8 mouse cellular contexts compared by ENCODE assay signal in the genomic region with DNA sequence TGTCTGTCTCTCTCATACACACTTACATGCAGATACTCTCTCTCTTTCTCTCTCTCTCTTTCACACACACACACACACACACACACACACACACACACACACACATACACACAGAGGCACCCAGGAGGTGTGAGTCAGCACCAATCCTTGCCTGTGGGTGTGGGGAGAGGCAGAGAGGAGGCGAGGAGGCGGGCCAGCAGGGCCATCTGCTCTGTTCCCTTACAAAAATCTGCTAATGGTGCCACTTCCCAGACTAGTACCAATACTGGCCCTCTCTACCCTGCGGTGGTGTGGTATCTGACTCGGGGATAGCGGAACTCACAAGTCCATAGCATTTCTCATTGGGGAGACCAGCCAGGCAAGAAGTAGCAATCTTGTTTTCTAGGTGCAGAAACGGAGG. TPM values are rescaled to one million over a fixed set of nuclear protein-coding genes. Genes with fewer than 3 reads are reported as not detected.
A peak's percentile ranks its signal among the peaks of the same experiment; 100 is the strongest.
DNase-seq lines count a peak whose midpoint lies in the region; ATAC-seq lines count a peak whose summit lies in the region.

No protein-coding gene starts in this region.

- H3K36me3 ChIP-seq in kidney, embryonic 15.5 days = no peaks in the 10 kb centered on the region
- no peaks in the 10 kb centered on the region for H3K36me3 ChIP-seq in embryonic facial prominence, embryonic 13.5 days
- H3K36me3 ChIP-seq in heart, embryonic 11.5 days (ENCODE audit: control insufficient read depth, insufficient read depth, low read length) = no peaks in the 10 kb centered on the region

- no peak for ATAC-seq in kidney, embryonic 15.5 days (replicated peaks; ENCODE audit: low FRiP score)
- ATAC-seq in embryonic facial prominence, embryonic 13.5 days (ENCODE audit: insufficient number of reproducible peaks, insufficient read depth, low FRiP score, low TSS enrichment, low read depth) = no peak
- ATAC-seq in heart, embryonic 11.5 days (replicated peaks; ENCODE audit: insufficient number of reproducible peaks, low FRiP score, low TSS enrichment) = no peak

- no peak overlapping the region for H3K9ac ChIP-seq in kidney, embryonic 15.5 days
- no peak overlapping the region for H3K9ac ChIP-seq in embryonic facial prominence, embryonic 13.5 days
- H3K9ac ChIP-seq in heart, embryonic 11.5 days (ENCODE audit: low read depth, low read length) = no peak overlapping the region

- DNase-seq in kidney, postnatal 4 days = no peak
- peak; percentile 69 to 75 for DNase-seq in layer of hippocampus, postnatal 10 days (ENCODE audit: low spot score in 2 of 2)
- DNase-seq in naive thymus-derived CD4-positive, alpha-beta T cell, adult 2 months (ENCODE audit: low read depth) = peak; percentile 56
- DNase-seq in heart, postnatal 4 days = no peak
- DNase-seq in lung, adult 18-20 months = no peak

- H3K4me2 ChIP-seq in kidney, embryonic 15.5 days = no peak overlapping the region
- no peak overlapping the region for H3K4me2 ChIP-seq in embryonic facial prominence, embryonic 13.5 days
- H3K4me2 ChIP-seq in heart, embryonic 11.5 days = no peak overlapping the region

- H3K4me1 ChIP-seq in kidney, embryonic 15.5 days = peaks cover 52% of the 10 kb centered on the region
- peaks cover 56% of the 10 kb centered on the region for H3K4me1 ChIP-seq in embryonic facial prominence, embryonic 13.5 days
- peaks cover 33% of the 10 kb centered on the region for H3K4me1 ChIP-seq in heart, embryonic 11.5 days (ENCODE audit: control insufficient read depth, insufficient read depth, low read length)

- 59% methylated on average over 6 of the region's 6 CpGs for WGBS in kidney, embryonic 15.5 days
- 63% methylated on average over 6 of the region's 6 CpGs for WGBS in embryonic facial prominence, embryonic 13.5 days
- WGBS in heart, embryonic 11.5 days (ENCODE audit: insufficient replicate concordance) = 58% methylated on average over 6 of the region's 6 CpGs

- H3K27ac ChIP-seq in kidney, embryonic 15.5 days = 0 out of 2 replicates have a peak overlapping the region, but pooled peaks have one; percentile 33
- peak overlapping the region; percentile 28; the same call in 1 of the 2 replicates for H3K27ac ChIP-seq in embryonic facial prominence, embryonic 13.5 days
- H3K27ac ChIP-seq in heart, embryonic 11.5 days (ENCODE audit: low read depth, low read length) = no peak overlapping the region

- no peaks in the 10 kb centered on the region for H3K9me3 ChIP-seq in kidney, embryonic 15.5 days (replicated peaks)
- no peaks in the 10 kb centered on the region for H3K9me3 ChIP-seq in embryonic facial prominence, embryonic 13.5 days
- H3K9me3 ChIP-seq in heart, embryonic 11.5 days (replicated peaks; ENCODE audit: control insufficient read depth, low read length) = no peaks in the 10 kb centered on the region

- 0 out of 2 replicates have a peak, but pooled peaks cover 5% of the 10 kb centered on the region for H3K27me3 ChIP-seq in kidney, embryonic 15.5 days
- H3K27me3 ChIP-seq in embryonic facial prominence, embryonic 13.5 days = peaks cover 14% of the 10 kb centered on the region
- peaks cover 21% of the 10 kb centered on the region for H3K27me3 ChIP-seq in heart, embryonic 11.5 days (ENCODE audit: control insufficient read depth, insufficient read depth, low read length)

- no peak overlapping the region for H3K4me3 ChIP-seq in kidney, embryonic 15.5 days (replicated peaks)
- H3K4me3 ChIP-seq in embryonic facial prominence, embryonic 13.5 days = no peak overlapping the region
- H3K4me3 ChIP-seq in heart, embryonic 11.5 days (ENCODE audit: low read depth, low read length) = no peak overlapping the region

RNA-seq across cellular contexts. Expression of a gene that starts 7.2 kb away (rescaled TPM):
- 0.29 and 0.44 TPM in 2 replicates for polyA plus RNA-seq in kidney, embryonic 15.5 days (2015; fragmentation: Nextera tagmentation; extraction: Ambion mirVana)
- 0.83 TPM in 1 of 2 replicates, not detected in the other for polyA plus RNA-seq in embryonic facial prominence, embryonic 13.5 days (2015; fragmentation: Nextera tagmentation; extraction: Ambion mirVana)
- 1 to 10 TPM; 1.0 to 2.0 TPM for total RNA-seq in layer of hippocampus, postnatal 10 days (2021)
- total RNA-seq in heart, postnatal 4 days (2021) = not detected
- polyA plus RNA-seq in heart, embryonic 11.5 days (2014; fragmentation: Nextera tagmentation; extraction: Ambion mirVana) = 0.37 TPM in 1 of 2 replicates, not detected in the other

RNA-seq across cellular contexts. Expression of a gene that starts 47.8 kb away (rescaled TPM):
- polyA plus RNA-seq in kidney, embryonic 15.5 days (2015; fragmentation: Nextera tagmentation; extraction: Ambion mirVana) = 28.0 and 29.7 TPM in 2 replicates
- polyA plus RNA-seq in embryonic facial prominence, embryonic 13.5 days (2015; fragmentation: Nextera tagmentation; extraction: Ambion mirVana) = 11.5 and 14.3 TPM in 2 replicates
- 1 to 10 TPM; 9.0 TPM for total RNA-seq in layer of hippocampus, postnatal 10 days (2021)
- total RNA-seq in heart, postnatal 4 days (2021) = under 1 TPM; 0.11 to 0.26 TPM
- polyA plus RNA-seq in heart, embryonic 11.5 days (2014; fragmentation: Nextera tagmentation; extraction: Ambion mirVana) = 3.4 and 4.0 TPM in 2 replicates

Comparison
In these comparisons a context has a peak if more than half of its experiments do, and no peak if none do; other contexts are left out.
1. DNase-seq: peak in layer of hippocampus, postnatal 10 days (2 of 2) and naive thymus-derived CD4-positive, alpha-beta T cell, adult 2 months (single experiment); none in kidney, postnatal 4 days (0 of 2), heart, postnatal 4 days (single experiment) and lung, adult 18-20 months (0 of 2).